Mouse (Mus musculus) neural tube, embryonic 13.5 days (tissue): ENCODE data around the gene Ppp4r3a. TPM values are rescaled to one million over a fixed set of nuclear protein-coding genes. Genes with fewer than 3 reads are reported as not detected.

ENCODE experiments used
- ATAC-seq: fragments of 200-750 bp; cut with Nextera tagmentation; 2 replicates; pipeline ENCODE4 v1.8.0; 2017; ENCODE audit warnings: low read depth, mild to moderate bottlenecking, moderate TSS enrichment, moderate library complexity
- H3K27ac ChIP-seq: fragments of 300-500 bp; sonication (generic); replicated peaks from 2 replicates; pipeline ENCODE4 v1.5.1; 2015; ENCODE audit warnings: moderate library complexity, mild to moderate bottlenecking, inconsistent platforms
- H3K27me3 ChIP-seq: fragments of 300-500 bp; sonication (generic); 2 replicates; pipeline ENCODE4 v1.6.1; 2015; ENCODE audit warnings: mild to moderate bottlenecking, inconsistent platforms
- H3K36me3 ChIP-seq: fragments of 300-500 bp; sonication (generic); 2 replicates; pipeline ENCODE4 v1.6.1; 2015; ENCODE audit warnings: mild to moderate bottlenecking, inconsistent platforms
- H3K4me1 ChIP-seq: fragments of 300-500 bp; sonication (generic); replicated peaks from 2 replicates; pipeline ENCODE4 v1.6.1; 2015; ENCODE audit warnings: inconsistent platforms
- H3K4me2 ChIP-seq: fragments of 300-500 bp; sonication (generic); 2 replicates; pipeline ENCODE4 v1.6.1; 2015; ENCODE audit warnings: inconsistent platforms, mild to moderate bottlenecking, moderate library complexity
- H3K4me3 ChIP-seq: fragments of 300-500 bp; sonication (generic); 2 replicates; pipeline ENCODE4 v1.5.1; 2015; ENCODE audit warnings: mild to moderate bottlenecking, inconsistent platforms
- H3K9ac ChIP-seq: fragments of 300-500 bp; sonication (generic); 2 replicates; pipeline ENCODE4 v1.6.1; 2015; ENCODE audit warnings: moderate library complexity, mild to moderate bottlenecking, inconsistent platforms
- H3K9me3 ChIP-seq: fragments of 300-500 bp; sonication (generic); 2 replicates; pipeline ENCODE4 v1.6.1; 2016; ENCODE audit warnings: inconsistent platforms
- WGBS: fragments of 180-500 bp; shearing (Covaris S2); methylation state at CpG from one replicate; pipeline ENCODE4 v1.1.7; 2015; 5-methylcytosine and 5-hydroxymethylcytosine counted together
- polyA plus RNA-seq: library from polyadenylated mRNA; unstranded; fragments of >200 nt; fragmentation: Nextera tagmentation; extraction: Ambion mirVana; gene quantifications from 2 replicates; pipeline ENCODE4 v1.2.1, GENCODE M21; 2015

The Ppp4r3a gene
- polyA plus RNA-seq, 1 experiment from 2014 or later, result 31.6 TPM

DNA sequence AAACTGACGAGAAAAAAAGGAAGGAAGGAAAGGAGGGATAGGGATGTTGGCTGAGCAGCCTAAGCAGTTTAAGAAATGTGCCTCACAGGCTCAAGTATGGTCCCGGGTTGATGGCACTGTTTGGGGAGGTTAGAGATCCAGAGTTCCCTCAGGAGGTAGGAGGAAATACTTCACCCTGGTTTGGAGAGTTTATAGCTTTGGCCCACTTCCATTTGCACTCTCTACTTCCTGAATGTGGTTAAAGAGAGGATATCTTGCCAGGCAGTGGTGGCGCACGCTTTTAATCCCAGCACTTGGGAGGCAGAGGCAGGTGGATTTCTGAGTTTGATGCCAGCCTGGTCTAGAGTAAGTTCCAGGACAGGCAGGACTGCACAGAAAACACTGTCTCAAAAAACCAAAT lies 74.3 kb downstream of the Ppp4r3a start:
- no peak for ATAC-seq
- no peaks in the 10 kb centered on the region for H3K36me3 ChIP-seq
- WGBS, result 77% methylated on average over 4 of the region's 4 CpGs
- no peak overlapping the region for H3K4me2 ChIP-seq
- H3K9ac ChIP-seq, result no peak overlapping the region
- peaks cover 55% of the 10 kb centered on the region for H3K4me1 ChIP-seq
- no peak overlapping the region for H3K4me3 ChIP-seq
- no peaks in the 10 kb centered on the region for H3K27me3 ChIP-seq
- H3K9me3 ChIP-seq, result no peaks in the 10 kb centered on the region
- no peak overlapping the region for H3K27ac ChIP-seq

- Histone ChIP-seq H3K4me3 (no peak overlapping the region), H3K36me3 (no peaks in the 10 kb centered on the region), H3K4me1 (peaks cover 54% of the 10 kb centered on the region), H3K4me2 (no peak overlapping the region), H3K27ac (peak overlapping the region; percentile 49), H3K27me3 (no peaks in the 10 kb centered on the region), H3K9ac (0 out of 2 replicates have a peak overlapping the region, but pooled peaks have one; percentile 9), H3K9me3 (no peaks in the 10 kb centered on the region)
- WGBS, result 28% methylated on average over 4 of the region's 4 CpGs
- ATAC-seq, result no peak
Measured at GRCm38 (mm10) chr12:101008648-101009047, 74.9 kb downstream of the Ppp4r3a start.

- peaks cover 54% of the 10 kb centered on the region for H3K4me1 ChIP-seq
- no peak for ATAC-seq
Measured at GRCm38 (mm10) chr12:101007968-101008481, 75.5 kb downstream of the Ppp4r3a start.

DNA sequence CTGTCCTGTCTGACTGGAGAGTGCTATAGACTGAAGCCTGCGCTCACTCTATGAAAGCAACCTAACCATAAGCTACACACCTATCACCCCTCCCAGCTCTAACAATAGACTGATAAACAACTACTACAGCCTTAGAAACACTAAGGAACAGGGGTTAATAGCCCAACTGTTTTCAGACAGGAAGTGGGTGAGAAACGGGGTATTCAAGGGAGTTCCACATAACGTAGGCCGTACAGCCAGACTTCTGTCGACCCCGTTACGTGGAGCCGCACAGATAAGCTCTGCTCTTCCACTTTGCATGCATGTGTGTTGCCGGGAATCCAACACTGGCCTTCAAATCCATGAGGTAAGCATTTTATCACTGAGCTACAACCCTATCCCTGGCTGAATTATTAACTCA lies 76.1 kb downstream of the Ppp4r3a start:
- H3K36me3 ChIP-seq, result no peaks in the 10 kb centered on the region
- no peak overlapping the region for H3K4me2 ChIP-seq
- peaks cover 51% of the 10 kb centered on the region for H3K4me1 ChIP-seq
- H3K27ac ChIP-seq, result no peak overlapping the region
- 75% methylated on average over 9 of the region's 9 CpGs for WGBS
- H3K9ac ChIP-seq, result no peak overlapping the region
- H3K4me3 ChIP-seq, result no peak overlapping the region
- ATAC-seq, result no peak
- H3K27me3 ChIP-seq, result no peaks in the 10 kb centered on the region; the same call in 1 of the 2 replicates
- no peaks in the 10 kb centered on the region for H3K9me3 ChIP-seq

More at GRCm38 (mm10) chr12:101007968-101008481, 75.5 kb downstream of the Ppp4r3a start:
- no peaks in the 10 kb centered on the region for H3K9me3 ChIP-seq
- 15% methylated on average over 10 of the region's 10 CpGs for WGBS
- H3K36me3 ChIP-seq, result no peaks in the 10 kb centered on the region
- H3K4me2 ChIP-seq, result no peak overlapping the region
- H3K9ac ChIP-seq, result 0 out of 2 replicates have a peak overlapping the region, but pooled peaks have one; percentile 22
- H3K27me3 ChIP-seq, result no peaks in the 10 kb centered on the region; the same call in 1 of the 2 replicates
- H3K27ac ChIP-seq, result peak overlapping the region; percentile 49; the same call in 1 of the 2 replicates
- no peak overlapping the region for H3K4me3 ChIP-seq

DNA sequence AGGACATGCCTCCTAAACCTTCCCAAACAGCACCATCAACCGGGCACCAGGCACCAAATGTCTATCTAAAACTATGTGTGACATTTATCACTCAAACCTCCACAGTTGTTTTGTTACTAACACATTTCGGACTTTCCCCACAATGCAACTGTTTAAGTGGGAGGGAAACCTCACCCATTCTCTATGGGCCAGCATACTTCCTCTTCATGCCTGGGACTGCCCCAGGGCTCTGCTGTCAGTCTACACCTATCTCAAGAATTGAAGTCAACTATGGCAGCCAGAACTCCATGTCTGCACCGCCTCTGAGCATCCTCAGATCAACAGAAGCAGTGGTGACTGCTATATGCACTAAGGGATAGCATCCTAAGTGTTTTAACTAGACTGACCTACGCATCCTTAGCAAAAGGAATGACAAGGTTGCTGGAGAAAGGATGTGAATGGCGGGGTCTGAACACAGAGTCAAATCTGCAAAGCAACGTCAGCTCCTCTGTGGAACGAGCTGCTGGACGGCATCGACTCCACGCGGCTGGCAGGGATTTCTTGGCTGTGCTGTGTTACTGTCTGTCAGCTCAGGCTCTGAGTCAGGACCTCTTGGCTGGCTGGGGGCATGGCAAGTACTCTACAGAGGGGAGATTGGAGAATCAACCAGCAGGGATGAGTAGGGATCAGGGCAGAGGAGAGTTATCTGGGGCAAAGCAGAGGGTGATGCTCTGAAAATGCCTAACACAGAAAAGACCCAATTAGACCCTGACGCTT lies 77.7 kb downstream of the Ppp4r3a start:
- 88% methylated on average over 12 of the region's 12 CpGs for WGBS
- Histone ChIP-seq H3K27me3 (no peaks in the 10 kb centered on the region; the same call in 1 of the 2 replicates), H3K9me3 (no peaks in the 10 kb centered on the region), H3K4me2 (no peak overlapping the region), H3K36me3 (no peaks in the 10 kb centered on the region), H3K27ac (peak overlapping the region; percentile 72; the same call in 1 of the 2 replicates), H3K4me3 (no peak overlapping the region), H3K4me1 (peaks cover 51% of the 10 kb centered on the region), H3K9ac (no peak overlapping the region)
- ATAC-seq, result no peak

DNA sequence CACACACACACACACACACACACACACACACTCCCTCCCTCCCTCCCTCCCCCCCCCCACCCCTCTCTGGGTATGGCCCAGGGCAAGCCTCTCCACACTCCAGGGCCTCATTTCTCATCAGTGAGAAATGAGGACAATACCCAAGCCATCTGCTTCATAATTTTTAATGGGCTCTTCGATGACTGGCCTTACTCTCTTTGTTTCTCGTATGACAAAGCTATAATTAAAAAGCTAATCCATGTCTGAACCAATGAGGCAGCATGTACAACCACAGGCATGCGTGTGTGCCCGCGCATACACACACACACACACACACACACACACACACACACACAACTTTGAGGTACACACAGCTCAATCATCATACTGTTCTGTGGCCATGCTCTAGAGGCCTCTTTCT lies 78.5 kb downstream of the Ppp4r3a start:
- peaks cover 53% of the 10 kb centered on the region for H3K4me1 ChIP-seq
- no peak overlapping the region for H3K4me2 ChIP-seq
- 46% methylated on average over 5 of the region's 5 CpGs for WGBS
- H3K9me3 ChIP-seq, result no peaks in the 10 kb centered on the region
- no peaks in the 10 kb centered on the region for H3K36me3 ChIP-seq
- H3K27me3 ChIP-seq, result no peaks in the 10 kb centered on the region; the same call in 1 of the 2 replicates
- peak; percentile 44 for ATAC-seq
- H3K4me3 ChIP-seq, result no peak overlapping the region
- H3K27ac ChIP-seq, result peak overlapping the region; percentile 72
- H3K9ac ChIP-seq, result no peak overlapping the region

DNA sequence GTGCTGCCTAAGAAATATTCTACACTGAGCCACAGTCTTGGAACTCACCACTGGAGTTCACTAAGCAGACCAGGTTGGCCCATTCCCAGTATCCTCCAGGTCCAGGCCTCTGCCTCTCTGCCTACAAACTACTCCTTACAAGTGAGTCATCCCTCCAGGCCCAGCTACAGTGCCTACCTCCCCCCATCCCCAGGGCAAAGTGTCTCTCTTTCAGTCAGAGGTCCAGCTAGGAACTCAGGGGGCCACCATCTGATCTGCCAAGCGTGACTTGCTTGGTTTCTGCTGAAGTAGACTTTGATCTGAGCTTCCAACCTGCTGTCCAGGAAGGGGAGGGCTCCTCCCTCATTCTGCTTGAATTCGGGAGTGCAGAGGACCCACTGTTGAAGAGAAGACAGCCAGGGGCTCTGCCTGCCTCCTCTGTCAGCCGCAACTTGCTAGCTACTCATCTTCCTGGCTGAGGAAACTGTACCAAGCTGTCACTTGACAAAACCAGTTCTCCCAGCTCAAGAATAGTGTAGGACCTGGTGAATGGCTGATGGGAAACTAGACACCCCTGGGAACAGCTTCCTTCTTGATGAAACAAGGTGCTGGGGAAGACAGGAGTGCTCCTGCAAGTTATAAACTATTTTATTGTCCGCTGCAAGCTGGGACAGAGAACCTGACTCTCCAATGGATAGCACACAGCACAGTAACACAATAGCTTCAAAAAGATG lies 80.5 kb downstream of the Ppp4r3a start:
- ATAC-seq, result no peak

DNA sequence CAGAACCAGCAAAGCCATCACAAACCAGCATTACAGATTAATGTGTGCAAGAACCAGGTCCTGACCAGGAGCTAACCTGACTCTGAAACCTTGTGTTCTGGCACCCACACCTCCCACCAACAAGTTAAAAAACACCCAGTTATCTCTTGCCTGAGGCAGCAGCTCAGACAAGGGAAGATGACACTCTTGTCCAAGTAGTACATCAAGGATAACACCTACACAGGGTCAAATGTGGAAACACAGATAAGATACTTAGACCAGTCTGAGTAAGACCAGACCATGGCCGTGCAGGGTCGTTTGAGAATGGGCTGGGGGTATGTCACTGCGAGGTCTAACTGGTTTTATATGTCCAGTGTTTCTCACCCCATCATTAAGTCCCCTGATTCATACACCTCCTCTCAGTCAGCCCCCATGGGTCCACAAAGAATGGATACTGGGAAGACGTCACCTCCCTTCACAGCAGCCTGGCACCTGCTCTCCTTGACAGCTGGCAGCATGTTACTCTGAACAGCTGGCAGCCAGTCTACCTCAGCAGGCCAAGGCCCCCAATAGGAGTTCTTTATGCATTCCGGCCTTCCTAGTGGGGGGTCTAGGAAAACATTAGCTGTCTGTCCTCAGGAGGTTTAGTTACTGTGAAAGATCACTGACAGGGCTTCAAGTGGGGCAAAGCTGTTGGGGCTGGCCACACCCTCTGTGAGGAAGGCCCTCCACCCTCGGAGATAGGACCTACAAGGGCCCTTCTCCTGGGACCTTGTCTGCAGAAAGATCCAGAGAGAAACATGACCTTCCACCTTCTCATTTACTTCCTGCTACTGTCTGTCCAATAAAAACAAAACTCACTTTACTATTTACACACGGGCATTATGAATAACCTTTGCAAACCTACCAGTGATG lies 84.2 kb downstream of the Ppp4r3a start:
- H3K4me3 ChIP-seq, result no peak overlapping the region
- no peak for ATAC-seq
- peaks cover 5% of the 10 kb centered on the region; the same call in 1 of the 2 replicates for H3K27me3 ChIP-seq
- H3K27ac ChIP-seq, result no peak overlapping the region; the same call in 1 of the 2 replicates
- peaks cover 76% of the 10 kb centered on the region for H3K4me1 ChIP-seq
- WGBS, result 38% methylated on average over 7 of the region's 7 CpGs
- no peaks in the 10 kb centered on the region for H3K36me3 ChIP-seq
- no peak overlapping the region for H3K4me2 ChIP-seq
- H3K9me3 ChIP-seq, result no peaks in the 10 kb centered on the region
- no peak overlapping the region; the same call in 1 of the 2 replicates for H3K9ac ChIP-seq

More for the DNA sequence above, 80.5 kb downstream of the Ppp4r3a start:
- Histone ChIP-seq H3K4me2 (no peak overlapping the region), H3K4me3 (no peak overlapping the region), H3K36me3 (no peaks in the 10 kb centered on the region), H3K9ac (no peak overlapping the region), H3K9me3 (no peaks in the 10 kb centered on the region), H3K27me3 (no peaks in the 10 kb centered on the region; the same call in 1 of the 2 replicates), H3K4me1 (peaks cover 65% of the 10 kb centered on the region), H3K27ac (no peak overlapping the region)
- WGBS, result 38% methylated on average over 4 of the region's 4 CpGs

GRCm38 (mm10) chr12:100998564-100998962 lies 84.9 kb downstream of the Ppp4r3a start:
- WGBS, result 58% methylated on average over 8 of the region's 8 CpGs
- Histone ChIP-seq H3K4me2 (no peak overlapping the region), H3K27ac (no peak overlapping the region; the same call in 1 of the 2 replicates), H3K27me3 (peaks cover 5% of the 10 kb centered on the region; the same call in 1 of the 2 replicates), H3K9ac (no peak overlapping the region), H3K4me3 (no peak overlapping the region), H3K4me1 (peaks cover 71% of the 10 kb centered on the region), H3K36me3 (no peaks in the 10 kb centered on the region), H3K9me3 (no peaks in the 10 kb centered on the region)
- ATAC-seq, result no peak

- Histone ChIP-seq H3K27ac (no peak overlapping the region; the same call in 1 of the 2 replicates), H3K4me3 (no peak overlapping the region), H3K9ac (no peak overlapping the region), H3K4me2 (no peak overlapping the region), H3K4me1 (peaks cover 70% of the 10 kb centered on the region), H3K9me3 (no peaks in the 10 kb centered on the region), H3K36me3 (no peaks in the 10 kb centered on the region), H3K27me3 (peaks cover 5% of the 10 kb centered on the region; the same call in 1 of the 2 replicates)
- WGBS, result 32% methylated on average over 10 of the region's 10 CpGs
- ATAC-seq, result no peak
Measured at GRCm38 (mm10) chr12:100997830-100998563, 85.5 kb downstream of the Ppp4r3a start.
